Mouse (Mus musculus) common myeloid progenitor, adult 5-6 weeks (primary cell): ENCODE data around the gene Fbf1. TPM values are rescaled to one million over a fixed set of nuclear protein-coding genes. Genes with fewer than 3 reads are reported as not detected.
A peak's percentile ranks its signal among the peaks of the same experiment; 100 is the strongest.

Experiments
- ATAC-seq: replicated peaks from 2 replicates; pipeline ENCODE4 v1.8.0; 2016; ENCODE audit warnings: low read depth, mild to moderate bottlenecking, moderate TSS enrichment, inconsistent platforms; ENCODE audit not compliant: poor library complexity, severe bottlenecking
- total RNA-seq: library from RNA; stranded (forward); fragments of 200-1000, 187-1606 nt; gene quantifications from 2 replicates; pipeline ENCODE4 v1.2.3, GENCODE M21; 2017

Fbf1 gene
- total RNA-seq, 1 experiment from 2014 or later = 20.2 TPM

- ATAC-seq = peak; percentile 40
Observed at GRCm38 (mm10) chr11:116110540-116110939, 57.4 kb downstream of the Fbf1 start.

GRCm38 (mm10) chr11:116110131-116110530 lies 57.8 kb downstream of the Fbf1 start:
- no peak for ATAC-seq

- ATAC-seq = peak; percentile 37; the same call in 1 of the 2 replicates
Observed at GRCm38 (mm10) chr11:116109441-116110081, 58.4 kb downstream of the Fbf1 start.

- ATAC-seq = no peak
Observed at GRCm38 (mm10) chr11:116108464-116109137, 59.4 kb downstream of the Fbf1 start.

DNA sequence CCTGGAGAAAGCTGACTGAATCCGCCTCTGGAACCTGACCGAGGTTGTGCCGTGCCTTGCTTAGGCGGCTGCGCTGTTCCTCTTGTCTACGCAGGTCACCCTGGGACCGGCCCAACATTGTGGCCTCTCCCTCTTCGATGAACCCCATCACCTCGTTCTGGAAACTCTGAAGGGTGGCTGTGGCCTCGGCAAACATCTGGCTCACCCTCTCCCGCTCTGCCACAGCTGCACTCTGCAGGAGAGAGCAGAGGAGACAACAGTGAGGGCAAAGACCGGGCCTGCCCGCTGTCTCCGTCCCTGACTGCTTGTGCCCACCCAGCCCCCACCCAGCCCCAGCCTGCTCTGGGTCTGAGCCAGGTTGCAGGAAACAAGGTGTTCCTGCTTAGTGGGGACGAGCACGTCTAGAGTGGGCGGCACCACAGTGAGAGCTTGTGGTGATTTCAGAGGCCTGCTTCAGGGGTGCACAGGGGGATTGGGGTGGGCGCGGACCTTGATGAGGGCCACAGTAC lies 60.1 kb downstream of the Fbf1 start:
- ATAC-seq = no peak

DNA sequence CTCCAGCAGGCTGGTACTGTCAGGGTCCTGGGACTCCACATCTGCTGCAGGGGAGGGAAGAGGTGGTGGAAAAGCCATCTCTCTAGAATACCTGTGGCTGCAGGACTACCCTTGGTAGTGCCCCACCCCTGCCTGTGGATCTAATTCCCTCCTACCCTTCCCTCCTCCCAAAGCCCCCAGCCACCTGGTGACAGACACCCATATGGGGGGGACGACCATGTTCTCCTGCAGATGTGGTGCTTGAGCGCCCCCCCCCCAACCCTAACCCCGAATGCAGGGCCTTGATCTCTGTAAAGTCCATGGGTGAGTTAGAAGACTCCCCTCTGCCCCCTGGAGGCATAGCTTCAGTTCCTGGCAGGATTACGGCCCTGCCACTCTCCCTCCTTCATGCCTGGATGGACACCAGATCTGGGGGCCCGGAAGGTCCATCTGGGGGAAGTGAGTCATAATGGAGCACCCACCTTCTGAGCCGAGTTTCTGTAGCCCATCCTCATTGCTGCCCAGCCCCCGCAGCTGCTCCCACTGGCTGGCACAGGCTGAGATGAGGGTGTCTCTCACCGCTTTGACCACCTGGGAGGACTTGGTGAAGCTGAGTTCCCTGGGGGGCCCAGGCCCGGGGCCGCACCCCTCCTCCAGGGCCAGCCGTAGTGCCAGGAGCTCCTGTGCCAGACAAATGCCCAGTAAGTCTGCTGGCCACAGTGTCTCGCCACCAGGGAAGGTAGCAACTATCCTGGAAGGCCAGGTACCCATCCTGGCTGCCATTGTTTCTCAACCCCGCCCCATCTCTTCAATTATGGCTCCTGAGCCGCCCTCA lies 60.8 kb downstream of the Fbf1 start:
- ATAC-seq = no peak

DNA sequence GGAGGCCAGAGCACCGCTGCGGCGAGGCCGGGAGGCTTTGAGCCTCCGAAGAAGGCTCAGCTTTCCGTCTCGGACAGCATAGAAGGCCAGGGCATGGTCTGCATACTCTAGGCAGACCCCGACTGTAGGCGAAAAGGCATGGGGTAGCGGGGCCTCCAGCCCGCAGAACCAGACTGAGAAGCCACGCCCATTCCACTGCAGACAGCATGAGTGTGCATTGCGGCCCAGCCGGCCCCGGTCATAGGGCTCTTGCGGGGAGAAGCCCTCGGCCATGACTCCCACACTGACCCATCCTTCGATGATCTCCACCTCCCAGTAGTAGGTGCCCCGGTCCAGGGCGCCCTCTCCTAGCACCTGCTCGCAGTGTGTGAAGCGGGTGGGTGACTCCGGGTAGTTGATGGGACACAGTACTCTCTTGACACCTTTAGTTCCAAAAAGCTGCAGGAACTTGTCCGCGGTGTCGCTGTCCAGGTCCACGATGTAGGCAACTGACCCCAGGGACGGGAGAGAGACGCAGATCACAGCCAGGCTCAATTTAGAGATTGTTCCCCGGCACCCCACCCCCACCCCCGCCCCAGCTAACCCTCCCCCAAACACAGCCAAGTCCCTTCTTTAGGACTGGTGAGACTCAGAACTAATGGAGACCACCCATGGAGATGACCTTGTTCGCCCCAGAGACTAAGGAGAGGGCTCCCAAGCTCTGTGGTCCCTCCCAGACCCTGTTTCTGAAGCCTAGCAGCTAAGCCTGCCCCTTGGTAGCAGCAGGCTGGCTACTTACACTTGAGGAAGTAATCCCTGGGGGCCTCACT lies 61.6 kb downstream of the Fbf1 start:
- ATAC-seq = no peak

- ATAC-seq = no peak
Observed at GRCm38 (mm10) chr11:116105065-116105464, 62.9 kb downstream of the Fbf1 start.

- peak; percentile 24; the same call in 1 of the 2 replicates for ATAC-seq
Observed at GRCm38 (mm10) chr11:116104006-116104646, 63.8 kb downstream of the Fbf1 start.

- ATAC-seq = no peak
Observed at GRCm38 (mm10) chr11:116103572-116103971, 64.4 kb downstream of the Fbf1 start.

DNA sequence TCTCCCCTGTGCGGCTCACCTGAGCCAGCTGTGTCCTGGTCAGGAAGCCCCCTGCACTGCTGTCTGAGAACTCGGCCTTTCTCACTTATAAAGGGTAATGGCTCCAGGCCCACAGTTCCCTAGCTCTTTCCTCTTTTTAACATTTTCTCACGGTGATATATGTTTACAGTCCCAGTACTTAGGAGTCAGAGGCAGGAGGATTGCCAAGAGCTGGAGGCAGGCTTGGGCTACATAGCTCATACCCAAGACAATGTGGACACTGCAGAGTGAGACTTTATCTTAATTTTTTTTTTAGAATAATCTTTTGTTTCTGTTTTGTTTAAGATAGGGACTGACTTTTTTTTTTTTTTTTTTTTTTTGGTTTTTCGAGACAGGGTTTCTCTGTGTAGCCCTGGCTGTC lies 65.5 kb downstream of the Fbf1 start:
- ATAC-seq = no peak

DNA sequence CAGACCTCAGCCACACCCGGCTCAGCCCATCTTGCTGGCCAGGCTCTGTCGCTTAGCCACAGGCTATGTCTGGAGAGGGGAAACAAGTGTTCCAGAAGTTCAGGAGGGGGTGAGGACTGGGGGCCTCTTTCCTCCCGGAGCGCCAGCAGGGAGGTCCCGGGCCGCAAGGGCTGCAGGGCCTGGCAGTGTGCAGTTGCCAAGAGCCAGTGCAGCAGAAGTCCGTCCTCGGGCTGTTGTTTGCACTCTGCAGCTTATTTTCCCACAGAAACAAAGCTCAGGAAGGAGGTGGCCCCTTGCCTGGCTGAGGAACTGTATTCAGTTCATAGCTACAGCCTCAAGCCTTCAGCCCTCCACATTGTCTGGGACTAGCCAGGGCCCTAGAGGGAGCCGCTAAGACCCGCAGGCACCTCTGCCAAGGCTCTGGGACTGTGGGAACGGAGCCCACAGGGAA lies 66.0 kb downstream of the Fbf1 start:
- ATAC-seq = no peak

DNA sequence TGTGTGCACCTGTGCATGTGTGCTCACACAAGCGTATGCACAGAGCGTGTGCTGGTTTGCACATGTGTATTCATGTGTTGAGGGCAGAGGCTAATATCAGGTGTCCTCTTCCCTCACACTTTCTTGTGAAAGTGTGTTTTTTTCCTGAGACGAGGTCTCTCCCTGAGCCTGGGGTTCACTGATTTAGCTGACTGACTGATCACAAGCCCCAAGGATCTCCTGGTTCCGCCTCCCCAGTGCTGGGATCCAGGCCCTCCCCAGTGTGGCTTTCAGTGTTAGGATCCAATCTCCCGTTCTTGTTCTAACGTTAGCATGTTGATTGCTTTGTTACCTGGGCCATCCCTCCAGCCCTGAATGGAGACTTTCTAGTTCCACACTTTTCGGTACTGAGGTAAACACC lies 67.1 kb downstream of the Fbf1 start:
- no peak for ATAC-seq

GRCm38 (mm10) chr11:116100385-116100784 lies 67.6 kb downstream of the Fbf1 start:
- ATAC-seq = no peak

DNA sequence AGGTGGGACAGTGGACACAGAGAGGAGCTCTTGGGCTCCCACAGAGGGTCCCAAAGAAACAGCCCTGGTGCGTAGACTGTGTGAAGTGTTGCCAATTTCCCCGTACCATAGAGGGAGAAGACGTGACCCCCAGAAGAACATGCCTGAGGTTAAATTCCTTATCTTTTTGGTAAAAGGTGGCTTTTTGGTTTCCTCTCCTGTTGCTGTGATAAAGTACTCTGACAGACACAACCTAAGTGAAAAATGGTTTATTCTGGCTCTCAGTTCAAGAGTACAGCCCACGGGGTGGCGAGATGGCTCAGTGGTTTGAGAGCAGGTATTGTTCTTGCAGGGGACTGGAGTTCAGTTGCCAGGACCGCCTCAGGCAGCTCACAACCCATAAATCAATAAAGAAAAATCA lies 68.5 kb downstream of the Fbf1 start:
- no peak for ATAC-seq

- ATAC-seq = no peak
Observed at GRCm38 (mm10) chr11:116098711-116099460, 69.1 kb downstream of the Fbf1 start.

GRCm38 (mm10) chr11:116096213-116097108 lies 71.5 kb downstream of the Fbf1 start:
- ATAC-seq = no peak

DNA sequence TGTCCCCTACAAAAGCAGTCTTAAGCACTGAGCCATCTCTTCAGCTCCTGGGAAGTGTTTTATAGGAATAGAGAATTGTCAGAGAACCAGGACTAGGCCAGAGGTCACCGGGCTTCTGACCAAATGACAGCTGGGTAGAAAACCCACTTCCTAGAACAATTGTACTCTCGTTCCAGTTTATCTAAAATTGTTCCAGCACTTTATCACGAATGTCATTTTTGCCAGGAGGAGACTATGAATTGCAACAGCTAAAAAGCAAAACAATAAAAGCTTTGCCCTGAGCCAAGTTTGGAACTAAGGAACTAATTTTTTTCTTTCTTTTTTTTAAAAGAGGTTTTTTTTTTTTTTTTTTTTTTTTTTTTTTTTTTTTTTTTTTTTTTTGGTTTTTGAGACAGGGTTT lies 72.4 kb downstream of the Fbf1 start:
- no peak for ATAC-seq
